Mouse (Mus musculus): ENCODE measurements around the gene Inhba.

The Inhba gene

GRCm38 (mm10) chr13:16023070-16024039 lies 11.7 kb downstream of the Inhba start:
- no peak for DNase-seq

GRCm38 (mm10) chr13:16030557-16031057 lies 19.0 kb downstream of the Inhba start:
- DNase-seq: no peak

GRCm38 (mm10) chr13:16032425-16032824 lies 20.8 kb downstream of the Inhba start:
- no peak for DNase-seq

GRCm38 (mm10) chr13:16032935-16033592 lies 21.4 kb downstream of the Inhba start:
- no peak for DNase-seq

GRCm38 (mm10) chr13:16069079-16069478 lies 57.4 kb downstream of the Inhba start:
- DNase-seq: no peak

GRCm38 (mm10) chr13:16077276-16077675 lies 65.6 kb downstream of the Inhba start:
- no peak for DNase-seq

- no peak for DNase-seq
These were observed 66.6 kb downstream of the Inhba start for GRCm38 (mm10) chr13:16078216-16078731.

GRCm38 (mm10) chr13:16080205-16080604 lies 68.6 kb downstream of the Inhba start:
- no peak for DNase-seq
